Mouse (Mus musculus): ENCODE measurements around the gene Slc39a9. TPM values are rescaled to one million over a fixed set of nuclear protein-coding genes. Genes with fewer than 3 reads are reported as not detected.

Gene Slc39a9
- total RNA-seq, 4 experiments from 2014 or later = 50.0 to 60.0 (median 55.6) TPM

GRCm38 (mm10) chr12:80719141-80719540 is 75.5 kb downstream of the Slc39a9 start:
- no peak for DNase-seq

- DNase-seq = no peak
These were observed 76.8 kb downstream of the Slc39a9 start for GRCm38 (mm10) chr12:80720507-80720906.

GRCm38 (mm10) chr12:80721458-80721857 is 77.8 kb downstream of the Slc39a9 start:
- DNase-seq = no peak

- peak; percentile 45 for DNase-seq
These were observed 81.3 kb downstream of the Slc39a9 start for GRCm38 (mm10) chr12:80724853-80725559.

DNA sequence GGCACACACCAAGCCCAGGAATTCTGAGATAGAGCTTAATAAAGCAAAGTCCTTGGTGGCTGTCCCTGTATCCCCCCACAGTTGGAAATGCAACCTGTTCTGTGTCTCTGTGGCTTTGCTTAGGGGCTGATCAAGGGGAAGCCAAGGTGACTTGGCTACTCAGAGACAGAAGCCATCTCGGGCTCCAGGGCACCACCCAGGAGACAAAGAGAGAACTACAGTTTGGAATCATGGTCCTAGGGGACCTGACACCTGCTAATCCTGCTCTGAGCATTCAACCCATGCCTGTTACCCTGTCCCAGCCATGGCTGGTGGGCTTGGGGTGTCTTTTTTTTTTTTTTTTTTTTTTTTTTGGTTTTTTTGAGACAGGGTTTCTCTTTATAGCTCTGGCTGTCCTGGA is 84.5 kb downstream of the Slc39a9 start:
- DNase-seq = no peak

GRCm38 (mm10) chr12:80728814-80729213 is 85.1 kb downstream of the Slc39a9 start:
- no peak for DNase-seq

DNA sequence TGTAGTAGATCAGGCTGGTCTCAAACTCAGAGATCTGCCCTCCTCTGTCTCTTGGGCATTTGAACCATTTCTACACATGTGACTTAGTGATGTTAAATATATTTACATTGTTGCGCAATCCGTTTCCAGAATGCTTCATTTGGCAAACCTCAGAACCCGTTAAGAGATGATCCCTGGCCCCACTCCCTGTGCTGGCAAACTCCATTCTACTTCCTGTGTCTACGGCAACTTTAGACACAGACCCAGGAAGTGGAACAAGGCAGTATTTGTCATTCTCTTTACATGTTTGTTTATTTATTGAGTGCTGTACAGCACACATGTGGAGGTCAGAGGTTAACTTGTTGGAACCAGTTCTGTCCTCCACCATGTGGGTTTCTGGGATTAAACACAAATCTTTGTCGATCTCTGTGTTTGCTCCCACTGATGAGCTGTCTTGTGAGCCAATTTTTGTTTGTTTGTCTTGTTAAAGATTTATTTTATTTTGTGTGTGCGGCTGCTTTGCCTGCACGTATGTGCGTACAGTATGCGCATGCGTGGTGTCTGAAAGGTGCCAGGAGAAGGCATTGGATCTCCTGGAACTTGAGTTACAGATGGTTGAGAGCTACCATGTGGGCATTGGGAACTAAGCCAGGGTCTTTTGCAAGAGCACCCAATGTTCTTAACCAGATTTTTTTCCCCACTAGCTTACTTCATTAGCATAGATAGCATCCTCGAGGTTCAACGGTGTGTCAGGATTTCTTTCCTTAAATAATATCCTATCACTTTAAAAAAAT is 86.3 kb downstream of the Slc39a9 start:
- no peak for DNase-seq

- DNase-seq = peak; percentile 19
These were observed 86.9 kb downstream of the Slc39a9 start for GRCm38 (mm10) chr12:80730567-80730966.

Other genes with a start within 250 kb of the Slc39a9 start
- 10 to 100 TPM; 37.0 to 46.5 (median 41.6) TPM for gene Dcaf5, start 207.3 kb upstream of the Slc39a9 start, total RNA-seq (2022)
- gene Exd2, start 180.8 kb upstream of the Slc39a9 start, total RNA-seq (2022) = 10 to 100 TPM; 24.7 to 42.5 (median 31.2) TPM
- 10 to 100 TPM in 1 of 4 experiments, 1 to 10 TPM in 3; 9.3 to 14.4 (median 9.6) TPM for gene Galnt16, start 125.6 kb upstream of the Slc39a9 start, total RNA-seq (2022)
- gene Erh, start 458 bp downstream of the Slc39a9 start, total RNA-seq (2022) = 10 to 100 TPM; 31.4 to 52.6 (median 43.5) TPM
- gene Plekhd1, start 48.7 kb downstream of the Slc39a9 start, total RNA-seq (2022) = under 1 TPM in 1 of 4 experiments, not detected in 3; 0.07 TPM
- under 1 TPM in 1 of 4 experiments, not detected in 3; 0.09 TPM for gene Ccdc177, start 116.8 kb downstream of the Slc39a9 start, total RNA-seq (2022)
- gene Susd6, start 146.6 kb downstream of the Slc39a9 start, total RNA-seq (2022) = 10 to 100 TPM; 58.0 to 74.0 (median 70.3) TPM